Mouse (Mus musculus) brain, embryonic 14.5 days (tissue): Measurements from ENCODE around the gene Ndc80.

Source experiments
- CTCF ChIP-seq: fragments of 200-500 bp; IDR thresholded peaks from 2 replicates; pipeline ENCODE4 v1.5.1; 2012; ENCODE audit warnings: inconsistent platforms, mild to moderate bottlenecking, moderate library complexity, borderline replicate concordance; ENCODE audit not compliant: insufficient read depth, insufficient read length; ENCODE audit errors: extremely low read depth
- POLR2A ChIP-seq: fragments of 200-500 bp; IDR thresholded peaks from 2 replicates; pipeline ENCODE4 v1.6.1; 2012; ENCODE audit warnings: mild to moderate bottlenecking, inconsistent platforms, borderline replicate concordance; ENCODE audit not compliant: poor library complexity, insufficient read depth, insufficient read length, severe bottlenecking; ENCODE audit errors: extremely low read depth

- TF ChIP-seq CTCF (no peak), POLR2A (peak; percentile 61; the same call in 1 of the 2 replicates)
Observed at GRCm38 (mm10) chr17:71551757-71552451, 25.2 kb upstream of the Ndc80 start, which contains the start of gene Spdya.
